Mouse (Mus musculus) layer of hippocampus, adult 18-20 months (tissue): ENCODE data around the gene Samhd1. TPM values are rescaled to one million over a fixed set of nuclear protein-coding genes. Genes with fewer than 3 reads are reported as not detected.
"Not testable (repeated sequence)": the region's sequence is repeated elsewhere in the genome, so short reads cannot be mapped to it uniquely, and the experiment has no call there.

Experiments used
- DNase-seq, 2 experiments: peaks; one replicate each; pipeline ENCODE4 v3.0.0; 2022; ENCODE audit warnings: low spot score in 2 of 2
- long read RNA-seq: library from polyadenylated mRNA; stranded (forward); transcript quantifications from one replicate; pipeline ENCODE4 v2.0.0, GENCODE M21; 2021
- total RNA-seq, 2 experiments: library from RNA; stranded (reverse); gene quantifications; 2 replicates each; pipeline ENCODE4 v1.2.3; 2021

Gene Samhd1
- 10 to 100 TPM; 11.9 to 12.1 TPM for total RNA-seq
- long read RNA-seq, partial matches to known transcripts: 1 of 9 reads
- long read RNA-seq, other reads (novel, unspliced or antisense): 2 of 9 reads

DNA sequence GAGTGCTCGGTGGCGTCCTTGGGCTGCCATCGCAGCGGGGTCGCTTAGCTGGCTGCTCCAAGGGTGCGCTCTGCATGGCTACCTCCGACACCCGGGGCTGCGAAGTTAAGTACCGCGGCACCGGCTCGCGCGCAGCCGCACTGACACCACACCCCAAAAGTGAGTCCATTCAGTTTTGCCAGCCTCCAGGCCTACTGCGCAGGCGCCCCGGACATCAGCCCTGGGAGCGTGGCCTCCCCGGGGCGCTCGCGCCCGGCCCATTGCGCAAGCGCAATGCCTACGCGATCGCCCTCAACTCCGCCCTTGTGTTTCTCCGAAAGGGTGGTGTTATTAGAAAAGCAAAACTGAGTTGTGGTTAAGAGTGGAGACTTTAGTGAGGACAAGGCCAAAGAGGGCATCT is at the start of gene Samhd1:
Gene Samhd1 (minus strand): TSS at position 252 of the 400 bp plus-strand sequence.
- DNase-seq: peak; percentile 81 to 91

DNA sequence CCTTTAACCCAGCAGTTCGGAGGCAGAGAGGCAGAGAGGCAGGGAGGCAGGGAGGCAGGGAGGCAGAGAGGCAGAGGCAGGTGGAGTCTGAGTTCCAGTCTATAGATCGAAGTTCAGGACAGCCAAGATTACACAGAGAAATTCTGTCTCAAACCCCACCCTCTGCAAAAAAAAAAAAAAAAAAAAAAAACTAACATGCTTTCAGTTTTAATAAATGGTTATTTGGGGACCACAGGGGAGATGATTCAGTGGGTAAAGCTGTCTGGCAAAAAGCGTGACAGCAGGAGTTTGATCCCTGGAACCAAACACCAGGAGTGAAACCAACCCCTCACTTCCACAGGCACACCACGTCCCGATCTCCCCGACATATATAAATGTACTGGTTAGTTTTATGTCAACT is 43.1 kb upstream of the Samhd1 start:
- DNase-seq: no peak

DNA sequence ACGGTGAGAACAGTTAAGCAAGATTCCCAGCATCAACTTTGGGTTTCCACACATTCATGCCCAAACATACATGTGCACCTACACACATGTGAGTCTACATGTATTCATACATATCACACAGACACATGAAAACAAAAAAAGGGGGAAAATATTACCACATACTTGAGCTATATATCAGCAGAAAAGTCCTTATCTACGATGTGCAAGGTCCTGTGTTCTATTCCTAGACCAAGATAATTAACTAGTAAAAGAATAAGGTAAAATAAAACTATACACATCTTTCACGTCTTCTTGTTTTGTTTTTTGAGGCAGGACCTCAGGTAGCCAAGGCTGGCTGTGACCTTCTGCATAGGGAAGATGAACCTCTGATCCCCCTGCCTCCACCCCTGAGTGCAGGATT is 41.2 kb upstream of the Samhd1 start:
- no peak for DNase-seq

DNA sequence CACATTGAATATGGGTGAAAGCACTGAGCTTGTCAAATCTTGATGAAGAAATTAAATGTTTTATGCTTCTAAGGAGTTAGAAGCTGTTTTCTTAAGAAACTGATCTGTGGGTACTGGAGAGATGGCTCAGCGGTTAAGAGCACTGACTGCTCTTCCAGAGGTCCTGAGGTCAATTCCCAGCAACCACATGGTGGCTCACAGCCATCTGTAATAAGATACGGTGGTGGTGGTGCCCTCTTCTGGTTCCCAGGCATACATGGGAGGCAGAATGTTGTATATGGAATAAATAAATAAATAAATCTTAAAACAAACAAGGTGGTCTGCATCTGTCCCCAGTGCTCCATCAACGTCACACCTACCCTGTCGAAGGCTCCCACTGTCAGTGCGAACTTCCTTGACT is 39.4 kb upstream of the Samhd1 start:
- DNase-seq: no peak

DNA sequence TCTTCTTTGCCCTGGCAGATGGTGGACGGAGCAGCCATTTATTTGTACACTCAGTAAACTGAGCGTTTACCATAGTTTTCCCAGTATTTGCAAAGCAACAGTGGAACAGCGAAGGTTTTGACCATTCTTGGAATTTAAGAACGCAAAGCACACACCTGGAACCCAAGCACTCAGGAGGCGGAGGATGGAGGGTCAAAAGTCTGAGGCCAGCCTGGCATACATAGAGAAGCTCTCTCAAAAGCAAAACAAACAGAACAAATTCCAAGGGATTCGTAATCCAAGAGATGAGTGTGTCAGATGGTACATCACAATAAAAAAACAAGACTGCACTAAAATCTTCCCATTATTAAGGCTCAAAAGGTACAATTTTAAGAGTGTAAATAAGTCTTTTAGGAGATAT is 38.5 kb upstream of the Samhd1 start:
- no peak for DNase-seq

DNA sequence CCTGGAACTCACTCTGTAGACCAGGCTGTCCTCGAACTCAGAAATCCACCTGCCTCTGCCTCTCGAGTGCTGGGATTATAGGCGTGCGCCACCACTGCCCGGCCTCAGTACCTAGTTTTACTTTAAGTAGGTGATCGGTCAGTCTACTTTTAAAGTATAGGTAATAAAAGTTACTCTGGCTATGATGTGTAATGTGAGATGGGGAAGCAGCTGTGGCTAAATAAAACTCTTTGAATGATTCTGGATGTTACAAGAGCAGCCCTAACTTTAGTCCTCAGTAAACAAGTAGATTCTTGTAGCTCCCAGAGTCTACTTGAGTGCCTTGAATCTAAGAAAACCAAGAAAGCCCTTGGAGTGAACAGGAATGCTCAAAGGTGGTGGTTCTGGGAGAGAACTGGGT is 37.9 kb upstream of the Samhd1 start:
- no peak for DNase-seq

DNA sequence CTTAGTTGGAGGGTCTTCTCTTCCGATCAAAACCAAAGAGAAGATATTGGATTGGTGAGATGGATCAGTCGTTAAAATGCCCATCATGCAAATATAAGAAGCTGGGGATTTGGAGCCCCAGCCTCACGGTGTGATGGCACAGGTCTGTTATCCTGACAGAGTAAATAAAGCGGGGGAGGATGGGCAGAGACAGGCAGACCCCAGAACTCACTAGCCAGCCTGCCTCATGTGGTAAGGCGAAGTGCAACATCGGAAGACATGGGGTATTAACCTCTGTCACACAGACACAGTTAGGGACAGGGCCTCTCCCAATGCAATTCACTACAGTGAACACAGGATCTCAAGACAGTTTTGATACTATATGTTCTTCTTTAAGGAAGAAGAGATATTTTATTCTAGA is 35.6 kb upstream of the Samhd1 start:
- no peak for DNase-seq

DNA sequence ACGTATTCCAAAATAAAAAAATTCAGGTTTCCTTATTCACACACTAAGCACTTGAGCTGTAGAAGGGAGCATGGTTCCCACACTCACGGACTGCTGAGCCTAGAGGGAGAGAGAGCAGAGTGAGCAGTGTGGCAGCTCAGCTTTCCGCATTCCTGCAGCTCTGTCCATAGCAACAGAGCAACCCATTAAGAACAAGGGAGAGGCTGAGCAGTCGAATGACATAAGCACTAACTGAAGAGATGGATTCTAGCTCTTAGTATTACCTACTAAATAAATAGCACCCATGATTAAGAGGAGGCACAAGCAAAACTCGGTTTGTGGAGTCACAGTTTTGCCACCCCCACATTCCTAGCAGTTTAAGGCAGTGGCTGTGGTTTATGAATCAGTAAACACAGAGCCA is 35.1 kb upstream of the Samhd1 start:
- DNase-seq: peak in 1 of 2 experiments; percentile 16

DNA sequence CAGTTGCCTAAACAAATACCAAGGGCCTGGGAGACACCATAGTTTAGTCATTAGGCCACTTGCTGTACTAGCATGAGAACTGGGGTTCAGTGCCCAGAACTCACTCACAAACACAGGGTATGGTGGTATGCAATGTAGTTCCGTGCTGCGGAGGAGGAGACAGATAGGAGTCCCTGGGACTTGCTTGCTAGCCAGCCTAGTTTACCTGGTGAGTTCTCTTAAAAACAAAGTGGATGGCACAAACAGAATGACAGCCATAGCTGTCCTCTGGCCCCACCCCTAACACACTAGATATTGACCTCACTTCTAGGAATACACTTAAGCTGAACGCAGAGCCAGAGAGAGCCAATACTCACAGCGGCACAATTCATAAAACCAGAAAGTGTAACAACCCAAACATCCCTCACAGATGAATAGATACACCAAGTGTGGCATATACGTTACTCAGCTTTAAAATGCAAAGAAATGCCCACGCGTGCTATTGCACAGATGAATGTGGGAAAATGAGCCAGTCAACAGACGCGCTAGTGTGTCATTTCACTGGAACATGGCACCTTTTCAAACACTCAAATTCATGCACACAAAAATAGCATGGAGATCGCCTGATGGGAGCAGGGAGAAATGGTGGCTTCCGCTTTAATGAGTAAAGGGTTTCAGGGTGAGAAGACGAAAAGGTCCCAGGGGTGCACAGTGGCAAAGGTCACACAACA is 31.5 kb upstream of the Samhd1 start:
- peak; percentile 11 to 40 for DNase-seq

DNA sequence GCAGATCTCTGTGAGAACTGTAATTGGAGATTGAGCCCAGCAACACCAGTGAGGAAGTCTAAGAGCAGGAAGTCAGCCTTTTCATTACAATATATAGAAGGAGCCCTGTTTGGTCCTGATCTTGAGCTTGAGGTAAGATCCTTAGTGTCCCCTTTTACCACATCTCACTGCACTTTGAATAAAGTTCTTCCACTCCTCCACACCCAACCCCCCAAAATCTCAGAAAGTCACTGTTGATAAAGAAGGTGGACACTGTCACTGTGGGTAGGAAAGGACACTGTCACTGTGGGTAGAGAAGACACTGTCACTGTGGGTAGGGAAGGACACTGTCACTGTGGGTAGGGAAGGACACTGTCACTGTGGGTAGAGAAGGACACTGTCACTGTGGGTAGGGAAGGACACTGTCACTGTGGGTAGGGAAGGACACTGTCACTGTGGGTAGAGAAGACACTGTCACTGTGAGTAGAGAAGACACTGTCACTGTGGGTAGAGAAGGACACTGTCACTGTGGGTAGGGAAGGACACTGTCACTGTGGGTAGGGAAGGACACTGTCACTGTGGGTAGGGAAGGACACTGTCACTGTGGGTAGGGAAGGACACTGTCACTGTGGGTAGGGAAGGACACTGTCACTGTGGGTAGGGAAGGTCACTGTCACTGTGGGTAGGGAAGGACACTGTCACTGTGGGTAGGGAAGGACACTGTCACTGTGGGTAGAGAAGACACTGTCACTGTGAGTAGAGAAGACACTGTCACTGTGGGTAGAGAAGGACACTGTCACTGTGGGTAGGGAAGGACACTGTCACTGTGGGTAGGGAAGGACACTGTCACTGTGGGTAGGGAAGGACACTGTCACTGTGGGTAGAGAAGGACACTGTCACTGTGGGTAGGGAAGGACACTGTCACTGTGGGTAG is 30.5 kb upstream of the Samhd1 start:
- DNase-seq: not testable (repeated sequence)

DNA sequence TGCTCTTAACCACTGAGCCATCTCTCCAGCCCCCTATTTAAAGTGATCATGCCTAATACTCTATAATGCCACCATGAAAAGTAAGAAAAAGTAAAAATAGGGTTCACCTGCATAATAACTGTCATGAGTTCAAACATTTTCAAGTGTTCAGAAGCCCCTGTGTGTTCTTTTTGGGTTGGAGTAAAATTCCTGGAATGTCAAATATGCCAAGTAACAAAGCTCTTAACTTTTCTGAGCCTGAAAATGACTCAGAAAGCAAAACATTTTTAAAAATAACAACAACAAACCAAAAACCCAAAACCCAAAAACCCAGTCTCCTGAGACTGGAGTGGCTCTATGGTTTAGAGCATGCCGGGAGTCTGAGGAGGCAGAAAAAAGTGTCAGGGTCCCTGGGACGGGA is 29.0 kb upstream of the Samhd1 start:
- no peak for DNase-seq

DNA sequence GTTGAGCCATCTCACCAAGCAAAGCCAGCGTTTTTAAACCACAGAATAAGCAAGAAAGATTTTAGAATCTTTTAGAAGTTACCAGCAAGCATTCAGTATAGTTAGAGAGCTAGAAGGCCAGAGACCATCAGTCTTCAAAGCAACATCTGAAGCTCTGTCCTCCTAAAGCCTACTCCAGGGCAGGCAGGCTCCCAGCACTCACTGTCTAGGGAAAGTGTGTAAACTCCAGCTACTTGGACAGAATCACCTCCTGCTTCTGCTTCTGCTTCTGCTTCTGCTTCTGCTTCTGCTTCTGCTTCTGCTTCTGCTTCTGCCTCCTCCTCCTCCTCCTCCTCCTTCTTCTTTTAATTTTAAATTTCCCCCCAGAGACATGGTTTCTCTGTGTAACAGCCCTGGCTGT is 21.0 kb upstream of the Samhd1 start:
- DNase-seq: no peak

DNA sequence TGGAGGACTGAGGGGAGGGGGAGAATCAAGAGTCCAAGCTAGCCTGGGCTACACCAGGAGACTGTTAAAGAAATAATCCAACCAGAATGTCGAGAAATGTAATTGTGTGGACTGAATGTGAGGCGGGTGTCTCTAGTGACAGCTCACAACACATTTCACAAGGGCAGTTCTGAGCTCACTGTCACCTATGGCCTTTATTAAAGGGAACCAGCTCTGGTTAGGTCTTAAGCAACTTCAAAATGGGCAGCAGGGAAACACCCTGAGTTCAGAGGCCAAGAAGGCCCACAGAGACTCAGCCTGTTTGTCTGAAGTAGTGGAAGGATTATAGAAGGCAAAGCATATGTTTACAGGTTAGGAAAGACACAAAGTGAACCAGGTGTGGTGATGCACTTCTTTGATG is 18.2 kb upstream of the Samhd1 start:
- DNase-seq: no peak

DNA sequence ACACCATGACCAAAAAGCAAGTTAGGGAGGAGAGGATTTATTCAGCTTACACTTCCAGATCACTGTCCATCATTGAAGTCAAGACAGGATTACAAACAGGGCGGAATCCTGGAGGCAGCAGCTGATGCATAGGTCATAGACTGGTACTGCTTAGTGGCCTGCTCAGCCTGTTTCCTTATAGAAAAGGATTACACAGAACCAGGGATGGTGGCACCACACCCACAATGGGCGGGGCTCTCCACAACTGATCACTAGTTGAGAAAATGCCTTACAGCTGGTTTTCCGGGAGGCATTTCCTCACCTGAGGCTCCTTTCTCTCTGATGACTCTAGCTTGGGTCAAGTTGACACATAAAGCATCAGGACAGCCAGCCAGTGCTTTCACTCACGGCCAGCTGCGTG is 13.4 kb upstream of the Samhd1 start:
- no peak for DNase-seq

DNA sequence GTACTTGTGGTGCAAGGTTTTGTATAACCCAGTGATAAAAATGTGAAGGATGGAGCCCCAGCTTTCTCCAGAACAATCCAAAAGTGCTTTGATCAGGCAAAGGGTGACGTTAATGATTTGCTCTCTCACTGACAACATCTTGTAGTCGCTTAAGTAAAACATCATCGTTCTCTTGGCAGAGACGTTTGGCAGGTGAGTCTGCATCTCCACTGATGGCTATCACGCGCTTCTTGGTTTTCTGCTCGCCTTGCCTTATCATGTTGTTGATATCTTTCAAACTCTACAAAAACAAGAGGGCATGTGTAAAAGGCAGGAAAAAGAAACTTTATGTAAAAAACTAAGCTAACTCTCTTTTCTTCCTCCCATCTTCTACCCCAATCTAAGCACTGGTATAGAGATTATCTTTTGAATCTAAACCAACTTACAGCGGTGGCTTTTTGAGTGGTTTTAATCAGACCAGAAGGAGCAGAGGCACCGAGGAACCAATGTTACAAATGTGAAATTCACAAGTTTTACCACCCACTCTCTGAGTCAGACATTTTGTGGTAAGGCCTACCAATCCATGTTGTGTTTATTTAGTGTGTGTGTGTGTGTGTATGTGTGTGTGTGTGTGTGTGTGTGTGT is 12.4 kb upstream of the Samhd1 start:
- DNase-seq: no peak

DNA sequence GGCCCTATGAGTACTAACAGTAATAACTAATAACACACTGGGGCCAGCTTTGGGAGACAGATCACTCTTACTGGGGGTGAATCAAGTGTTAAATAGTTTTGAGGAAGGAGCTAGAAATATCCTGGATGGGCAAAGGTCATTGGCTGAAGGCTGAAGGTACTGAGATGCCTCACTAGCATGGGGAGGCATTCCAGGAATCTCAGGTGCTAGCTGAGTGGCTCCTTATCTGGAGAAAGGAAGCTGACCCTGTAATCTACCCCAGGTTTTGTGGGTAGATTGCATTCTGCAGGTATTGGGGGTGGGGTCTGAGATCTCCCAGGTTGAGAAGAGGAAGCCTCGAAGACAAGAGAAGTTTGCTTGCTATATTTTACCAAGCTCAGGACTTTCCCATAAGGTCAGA is 10.1 kb upstream of the Samhd1 start:
- no peak for DNase-seq

DNA sequence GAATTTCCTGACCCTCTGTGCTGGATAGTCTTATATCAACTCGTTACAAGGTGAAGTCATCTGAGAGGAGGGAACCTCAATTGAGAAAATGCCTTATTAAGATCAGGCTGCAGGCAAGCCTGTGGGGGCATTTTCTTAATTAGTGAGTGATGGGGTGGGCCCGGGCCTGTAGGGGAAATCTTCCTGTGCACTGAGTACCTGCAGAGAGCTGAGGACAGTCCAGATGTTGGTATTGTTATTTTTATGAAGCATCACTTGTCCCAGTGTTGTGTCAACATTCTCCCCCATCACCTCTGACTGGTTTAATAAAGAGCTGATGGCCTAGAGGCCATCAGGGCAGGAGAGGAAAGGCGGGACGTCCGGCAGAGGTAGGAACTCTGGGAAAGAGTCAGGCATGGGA is 9.1 kb upstream of the Samhd1 start:
- no peak for DNase-seq

DNA sequence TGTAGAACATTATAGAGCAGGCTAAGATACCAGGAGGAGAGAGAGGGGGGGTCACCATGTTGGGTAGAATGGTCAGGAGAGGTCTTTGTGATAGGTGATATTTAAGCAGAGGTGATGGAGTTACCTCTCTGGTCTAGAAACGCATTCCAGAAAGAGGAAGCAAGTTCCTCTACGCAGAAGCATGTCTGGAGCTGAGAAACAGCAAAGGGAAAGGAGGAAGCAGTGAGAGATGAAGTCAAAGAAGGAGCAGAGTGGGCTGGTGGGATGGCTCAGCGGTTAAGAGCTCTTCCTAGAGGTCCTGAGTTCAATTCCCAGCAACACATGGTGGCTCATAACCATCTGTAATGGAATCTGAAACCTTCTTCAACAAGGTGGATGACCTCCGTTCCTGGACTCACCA is 6.9 kb upstream of the Samhd1 start:
- no peak for DNase-seq

DNA sequence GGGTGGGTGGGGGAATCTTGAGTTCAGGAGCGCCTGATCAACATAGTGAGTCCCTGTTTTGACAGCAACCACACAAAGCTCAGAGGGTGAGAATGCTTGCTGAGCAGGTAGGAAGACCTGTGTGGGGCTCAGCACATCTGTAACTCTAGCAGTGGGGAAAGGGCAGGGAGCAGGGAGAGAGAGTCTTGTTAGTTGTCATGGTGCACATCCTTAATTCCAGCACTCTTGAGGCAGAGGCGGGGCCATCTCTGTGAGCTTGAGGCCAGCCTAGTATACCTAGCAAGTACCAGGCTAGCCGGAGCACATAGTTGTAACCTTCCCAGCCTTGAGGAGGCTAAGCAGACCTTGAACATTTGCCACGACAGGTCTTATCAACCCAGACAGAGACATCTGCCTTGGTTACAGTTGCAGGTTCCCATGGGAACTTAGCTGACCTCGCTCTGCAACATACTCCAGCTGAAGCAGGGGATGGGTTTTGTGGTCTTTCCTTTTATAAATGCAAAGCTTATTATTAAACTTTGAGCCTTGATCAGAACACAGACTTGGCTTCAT is 4.3 kb upstream of the Samhd1 start:
- DNase-seq: no peak

DNA sequence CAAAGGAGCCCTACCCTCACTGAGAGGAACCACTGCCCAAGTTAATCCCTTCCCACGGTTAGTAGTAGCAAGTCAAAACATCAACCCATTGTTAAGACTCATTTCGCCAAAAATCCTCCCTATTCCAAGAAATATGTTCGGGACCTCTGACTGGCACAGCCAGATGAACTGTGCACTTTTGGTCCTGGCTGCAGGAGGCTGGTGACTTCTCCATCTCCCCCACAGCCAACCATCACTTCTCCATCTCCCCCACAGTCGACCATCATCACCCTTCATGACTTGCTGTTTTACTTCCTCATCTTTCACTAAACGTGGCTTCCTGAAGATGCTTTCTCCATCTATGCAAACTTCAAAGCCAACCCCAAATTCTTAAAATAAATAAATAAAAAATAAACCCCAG is 3.7 kb upstream of the Samhd1 start:
- no peak for DNase-seq

DNA sequence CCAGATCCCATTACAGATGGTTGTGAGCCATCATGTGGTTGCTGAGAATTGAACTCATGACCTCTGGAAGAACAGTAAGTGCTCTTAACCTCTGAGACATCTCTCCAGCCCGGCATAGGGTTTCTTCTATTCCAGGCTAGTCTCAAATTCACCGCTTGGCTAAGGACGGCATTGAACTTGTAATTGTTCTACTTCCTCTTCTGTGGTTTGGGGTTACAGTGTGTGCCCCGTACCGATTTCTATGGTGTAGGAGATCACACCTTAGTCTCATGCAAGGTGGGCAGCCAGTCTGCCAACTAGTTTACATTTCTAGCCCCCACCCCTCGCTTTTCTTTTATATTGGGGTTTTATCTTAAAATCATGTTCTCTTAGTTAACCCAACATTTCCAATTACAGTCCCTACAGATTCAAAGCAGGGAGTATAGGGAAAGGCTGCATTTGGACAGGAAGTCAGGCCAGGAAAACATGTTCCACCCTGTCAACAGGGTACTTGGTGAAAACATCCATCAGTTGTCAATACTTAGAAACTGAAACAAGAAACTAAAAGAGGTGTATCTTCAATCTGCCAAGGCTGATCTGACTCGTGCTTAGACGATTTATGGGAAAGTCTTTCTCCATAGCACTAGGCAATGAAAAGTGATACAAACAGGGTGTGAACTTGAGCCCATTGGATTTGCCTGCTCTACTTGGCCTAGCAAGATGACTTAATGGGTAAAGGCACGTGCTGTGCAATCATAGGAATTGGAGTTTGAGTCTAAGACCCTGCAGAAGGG is 3.1 kb upstream of the Samhd1 start:
- DNase-seq: no peak
